Mouse (Mus musculus): ENCODE measurements around the gene Zxdc. TPM values are rescaled to one million over a fixed set of nuclear protein-coding genes. Genes with fewer than 3 reads are reported as not detected.

The Zxdc gene
- polyA plus RNA-seq, 1 experiment: 5.7 TPM

Other genes with a start within 250 kb of the Zxdc start
- not detected in 2 replicates for gene Vmn1r51, start 246.9 kb upstream of the Zxdc start, polyA plus RNA-seq (2012; ENCODE audit: insufficient read depth, insufficient read length, missing spikeins)
- not detected in 2 replicates for gene Vmn1r52, start 194.7 kb upstream of the Zxdc start, polyA plus RNA-seq (2012; ENCODE audit: insufficient read depth, insufficient read length, missing spikeins)
- gene V1ra8, start 166.7 kb upstream of the Zxdc start, polyA plus RNA-seq (2012; ENCODE audit: insufficient read depth, insufficient read length, missing spikeins): not detected in 2 replicates
- not detected in 2 replicates for gene Vmn1r53, start 145.1 kb upstream of the Zxdc start, polyA plus RNA-seq (2012; ENCODE audit: insufficient read depth, insufficient read length, missing spikeins)
- gene Vmn1r54, start 123.2 kb upstream of the Zxdc start, polyA plus RNA-seq (2012; ENCODE audit: insufficient read depth, insufficient read length, missing spikeins): not detected in 2 replicates
- not detected in 2 replicates for gene BC048671, start 68.3 kb upstream of the Zxdc start, polyA plus RNA-seq (2012; ENCODE audit: insufficient read depth, insufficient read length, missing spikeins)
- gene Chst13, start 44.3 kb upstream of the Zxdc start, polyA plus RNA-seq (2012; ENCODE audit: insufficient read depth, insufficient read length, missing spikeins): not detected in 2 replicates
- gene Uroc1, start 36.2 kb upstream of the Zxdc start, polyA plus RNA-seq (2012; ENCODE audit: insufficient read depth, insufficient read length, missing spikeins): not detected in 2 replicates
- gene Cfap100, start 59.3 kb downstream of the Zxdc start, polyA plus RNA-seq (2012; ENCODE audit: insufficient read depth, insufficient read length, missing spikeins): 1.6 TPM in 1 of 2 replicates, not detected in the other
- gene Klf15, start 93.1 kb downstream of the Zxdc start, polyA plus RNA-seq (2012; ENCODE audit: insufficient read depth, insufficient read length, missing spikeins): 14.5 and 19.8 TPM in 2 replicates
- gene Aldh1l1, start 116.9 kb downstream of the Zxdc start, polyA plus RNA-seq (2012; ENCODE audit: insufficient read depth, insufficient read length, missing spikeins): 46.2 and 52.8 TPM in 2 replicates
- 2.3 and 2.6 TPM in 2 replicates for gene Slc41a3, start 235.2 kb downstream of the Zxdc start, polyA plus RNA-seq (2012; ENCODE audit: insufficient read depth, insufficient read length, missing spikeins)